Mouse (Mus musculus): ENCODE data around the gene Rab4a. TPM values are rescaled to one million over a fixed set of nuclear protein-coding genes. Genes with fewer than 3 reads are reported as not detected.

Gene Rab4a
- polyA plus RNA-seq, 1 experiment from 2014 or later, result 83.8 TPM

GRCm38 (mm10) chr8:123847546-123847945 lies 41.8 kb downstream of the Rab4a start:
- WGBS, result 71% methylated on average over 3 of the region's 3 CpGs
- no peaks in the 10 kb centered on the region for H3K9me3 ChIP-seq (ENCODE audit: control insufficient read depth, low read length)
- no peak overlapping the region for H3K9ac ChIP-seq (replicated peaks; ENCODE audit: low read depth, low read length)
- ATAC-seq, result no peak
- H3K27me3 ChIP-seq (replicated peaks; ENCODE audit: control insufficient read depth, insufficient read depth, low read length), result no peaks in the 10 kb centered on the region
- no peaks in the 10 kb centered on the region for H3K36me3 ChIP-seq (ENCODE audit: control insufficient read depth, insufficient read depth)
- H3K4me2 ChIP-seq (ENCODE audit: low read length), result no peak overlapping the region
- H3K4me3 ChIP-seq (replicated peaks; ENCODE audit: low read length), result no peak overlapping the region
- H3K27ac ChIP-seq (ENCODE audit: low read length), result no peak overlapping the region
- no peaks in the 10 kb centered on the region for H3K4me1 ChIP-seq (replicated peaks; ENCODE audit: control insufficient read depth, insufficient read depth, low read length)

GRCm38 (mm10) chr8:123849352-123849751 lies 43.6 kb downstream of the Rab4a start:
- Histone ChIP-seq H3K36me3 (ENCODE audit: control insufficient read depth, insufficient read depth) (no peaks in the 10 kb centered on the region), H3K4me2 (ENCODE audit: low read length) (no peak overlapping the region), H3K4me3 (replicated peaks; ENCODE audit: low read length) (no peak overlapping the region), H3K27me3 (replicated peaks; ENCODE audit: control insufficient read depth, insufficient read depth, low read length) (no peaks in the 10 kb centered on the region), H3K9me3 (ENCODE audit: control insufficient read depth, low read length) (no peaks in the 10 kb centered on the region), H3K27ac (ENCODE audit: low read length) (no peak overlapping the region), H3K4me1 (replicated peaks; ENCODE audit: control insufficient read depth, insufficient read depth, low read length) (no peaks in the 10 kb centered on the region), H3K9ac (replicated peaks; ENCODE audit: low read depth, low read length) (no peak overlapping the region)
- 91% methylated on average over 4 of the region's 4 CpGs for WGBS
- ATAC-seq, result no peak

- Histone ChIP-seq H3K4me1 (replicated peaks; ENCODE audit: control insufficient read depth, insufficient read depth, low read length) (no peaks in the 10 kb centered on the region), H3K36me3 (ENCODE audit: control insufficient read depth, insufficient read depth) (no peaks in the 10 kb centered on the region), H3K9me3 (ENCODE audit: control insufficient read depth, low read length) (no peaks in the 10 kb centered on the region), H3K9ac (replicated peaks; ENCODE audit: low read depth, low read length) (no peak overlapping the region), H3K4me3 (replicated peaks; ENCODE audit: low read length) (no peak overlapping the region), H3K4me2 (ENCODE audit: low read length) (no peak overlapping the region), H3K27me3 (replicated peaks; ENCODE audit: control insufficient read depth, insufficient read depth, low read length) (no peaks in the 10 kb centered on the region), H3K27ac (ENCODE audit: low read length) (no peak overlapping the region)
- 59% methylated on average over 5 of the region's 5 CpGs for WGBS
- no peak for ATAC-seq
Observed at GRCm38 (mm10) chr8:123851590-123851989, 45.8 kb downstream of the Rab4a start.

- Histone ChIP-seq H3K4me2 (ENCODE audit: low read length) (no peak overlapping the region), H3K4me3 (replicated peaks; ENCODE audit: low read length) (no peak overlapping the region), H3K36me3 (ENCODE audit: control insufficient read depth, insufficient read depth) (no peaks in the 10 kb centered on the region), H3K27ac (ENCODE audit: low read length) (no peak overlapping the region), H3K9ac (replicated peaks; ENCODE audit: low read depth, low read length) (no peak overlapping the region), H3K9me3 (ENCODE audit: control insufficient read depth, low read length) (no peaks in the 10 kb centered on the region), H3K4me1 (replicated peaks; ENCODE audit: control insufficient read depth, insufficient read depth, low read length) (peaks cover 12% of the 10 kb centered on the region), H3K27me3 (replicated peaks; ENCODE audit: control insufficient read depth, insufficient read depth, low read length) (no peaks in the 10 kb centered on the region)
- WGBS, result 92% methylated on average over 1 of the region's 1 CpGs
- no peak for ATAC-seq
Observed at GRCm38 (mm10) chr8:123854252-123854651, 48.5 kb downstream of the Rab4a start.

GRCm38 (mm10) chr8:123854733-123855475 lies 49.1 kb downstream of the Rab4a start:
- Histone ChIP-seq H3K4me1 (replicated peaks; ENCODE audit: control insufficient read depth, insufficient read depth, low read length) (peaks cover 13% of the 10 kb centered on the region), H3K9me3 (ENCODE audit: control insufficient read depth, low read length) (no peaks in the 10 kb centered on the region), H3K27ac (ENCODE audit: low read length) (no peak overlapping the region), H3K27me3 (replicated peaks; ENCODE audit: control insufficient read depth, insufficient read depth, low read length) (no peaks in the 10 kb centered on the region), H3K36me3 (ENCODE audit: control insufficient read depth, insufficient read depth) (no peaks in the 10 kb centered on the region), H3K4me3 (replicated peaks; ENCODE audit: low read length) (no peak overlapping the region), H3K4me2 (ENCODE audit: low read length) (no peak overlapping the region), H3K9ac (replicated peaks; ENCODE audit: low read depth, low read length) (no peak overlapping the region)
- WGBS, result 74% methylated on average over 9 of the region's 9 CpGs
- no peak for ATAC-seq

- Histone ChIP-seq H3K36me3 (ENCODE audit: control insufficient read depth, insufficient read depth) (no peaks in the 10 kb centered on the region), H3K27ac (ENCODE audit: low read length) (no peak overlapping the region), H3K9me3 (ENCODE audit: control insufficient read depth, low read length) (no peaks in the 10 kb centered on the region), H3K4me2 (ENCODE audit: low read length) (no peak overlapping the region), H3K4me3 (replicated peaks; ENCODE audit: low read length) (no peak overlapping the region), H3K27me3 (replicated peaks; ENCODE audit: control insufficient read depth, insufficient read depth, low read length) (no peaks in the 10 kb centered on the region), H3K4me1 (replicated peaks; ENCODE audit: control insufficient read depth, insufficient read depth, low read length) (peaks cover 16% of the 10 kb centered on the region), H3K9ac (replicated peaks; ENCODE audit: low read depth, low read length) (no peak overlapping the region)
- ATAC-seq, result no peak
- 59% methylated on average over 3 of the region's 3 CpGs for WGBS
Observed at GRCm38 (mm10) chr8:123857361-123857760, 51.6 kb downstream of the Rab4a start.

GRCm38 (mm10) chr8:123858574-123858940 lies 52.8 kb downstream of the Rab4a start:
- H3K9ac ChIP-seq (replicated peaks; ENCODE audit: low read depth, low read length), result peak overlapping the region; percentile 84
- H3K27ac ChIP-seq (ENCODE audit: low read length), result peak overlapping the region; percentile 66; the same call in 1 of the 2 replicates
- peaks cover 16% of the 10 kb centered on the region for H3K4me1 ChIP-seq (replicated peaks; ENCODE audit: control insufficient read depth, insufficient read depth, low read length)
- WGBS, result under 1% methylated on average over 17 of the region's 17 CpGs
- no peaks in the 10 kb centered on the region for H3K27me3 ChIP-seq (replicated peaks; ENCODE audit: control insufficient read depth, insufficient read depth, low read length)
- H3K4me2 ChIP-seq (ENCODE audit: low read length), result peak overlapping the region; percentile 82
- ATAC-seq, result no peak
- H3K4me3 ChIP-seq (replicated peaks; ENCODE audit: low read length), result peak overlapping the region; percentile 87
- H3K9me3 ChIP-seq (ENCODE audit: control insufficient read depth, low read length), result no peaks in the 10 kb centered on the region
- no peaks in the 10 kb centered on the region for H3K36me3 ChIP-seq (ENCODE audit: control insufficient read depth, insufficient read depth)

GRCm38 (mm10) chr8:123858941-123859647 lies 53.3 kb downstream of the Rab4a start:
- Histone ChIP-seq H3K9ac (replicated peaks; ENCODE audit: low read depth, low read length) (peak overlapping the region; percentile 84), H3K36me3 (ENCODE audit: control insufficient read depth, insufficient read depth) (no peaks in the 10 kb centered on the region), H3K27me3 (replicated peaks; ENCODE audit: control insufficient read depth, insufficient read depth, low read length) (no peaks in the 10 kb centered on the region), H3K9me3 (ENCODE audit: control insufficient read depth, low read length) (no peaks in the 10 kb centered on the region), H3K4me2 (ENCODE audit: low read length) (peak overlapping the region; percentile 82), H3K27ac (ENCODE audit: low read length) (peak overlapping the region; percentile 80), H3K4me3 (replicated peaks; ENCODE audit: low read length) (peak overlapping the region; percentile 87), H3K4me1 (replicated peaks; ENCODE audit: control insufficient read depth, insufficient read depth, low read length) (peaks cover 20% of the 10 kb centered on the region)
- peak; percentile 96 for ATAC-seq
- under 1% methylated on average over 71 of the region's 79 CpGs for WGBS

- H3K9me3 ChIP-seq (ENCODE audit: control insufficient read depth, low read length), result no peaks in the 10 kb centered on the region
- H3K27ac ChIP-seq (ENCODE audit: low read length), result peak within 1 kb of the TSS; percentile 80
- ATAC-seq, result peak; percentile 60
- peak within 1 kb of the TSS; percentile 87 for H3K4me3 ChIP-seq (replicated peaks; ENCODE audit: low read length)
- H3K9ac ChIP-seq (replicated peaks; ENCODE audit: low read depth, low read length), result peak within 1 kb of the TSS; percentile 84
- H3K36me3 ChIP-seq (ENCODE audit: control insufficient read depth, insufficient read depth), result no peaks in the 10 kb centered on the region
- WGBS, result 1% methylated on average over 48 of the region's 48 CpGs
- peaks cover 23% of the 10 kb centered on the region for H3K4me1 ChIP-seq (replicated peaks; ENCODE audit: control insufficient read depth, insufficient read depth, low read length)
- peak within 1 kb of the TSS; percentile 82 for H3K4me2 ChIP-seq (ENCODE audit: low read length)
- no peaks in the 10 kb centered on the region for H3K27me3 ChIP-seq (replicated peaks; ENCODE audit: control insufficient read depth, insufficient read depth, low read length)
Observed at GRCm38 (mm10) chr8:123859648-123860259, 54.0 kb downstream of the Rab4a start, which contains the start of gene Ccsap. Gene Ccsap, minus strand, starts transcription at chr8:123860209.
